Mouse (Mus musculus): ENCODE data around the gene Pbx3. TPM values are rescaled to one million over a fixed set of nuclear protein-coding genes. Genes with fewer than 3 reads are reported as not detected.

Gene Pbx3
- 87.4 and 90.3 TPM in 2 replicates for polyA plus RNA-seq (2014; fragmentation: Nextera tagmentation; extraction: Ambion mirVana)

- peak within 1 kb of the TSS; percentile 72 for H3K4me2 ChIP-seq (replicated peaks; ENCODE audit: low read depth, low read length)
- H3K9me3 ChIP-seq (ENCODE audit: control insufficient read depth, low read length) = no peaks in the 10 kb centered on the region
- ATAC-seq (ENCODE audit: low FRiP score) = peak; percentile 94
- under 1% methylated on average over 55 of the region's 102 CpGs for WGBS
- peak within 1 kb of the TSS; percentile 99 for H3K9ac ChIP-seq (ENCODE audit: low read depth, low read length)
- peak within 1 kb of the TSS; percentile 95 for H3K4me3 ChIP-seq (ENCODE audit: low read depth, low read length)
- peak; percentile 99 for DNase-seq (ENCODE audit: low spot score)
- no peaks in the 10 kb centered on the region for H3K4me1 ChIP-seq (replicated peaks; ENCODE audit: control insufficient read depth, insufficient read depth, low read length)
- H3K27me3 ChIP-seq (ENCODE audit: control insufficient read depth, insufficient read depth, low read length) = no peaks in the 10 kb centered on the region
- H3K27ac ChIP-seq (ENCODE audit: low read depth, low read length) = peak within 1 kb of the TSS; percentile 99
- H3K36me3 ChIP-seq (ENCODE audit: control insufficient read depth, insufficient read depth, low read length) = no peaks in the 10 kb centered on the region
Observed at GRCm38 (mm10) chr2:34372305-34373301, at the start of gene Pbx3. TSS of gene Pbx3 (minus strand) at chr2:34373142.

- no peaks in the 10 kb centered on the region for H3K4me1 ChIP-seq (replicated peaks; ENCODE audit: control insufficient read depth, insufficient read depth, low read length)
- 73% methylated on average over 1 of the region's 1 CpGs for WGBS
- no peaks in the 10 kb centered on the region for H3K9me3 ChIP-seq (ENCODE audit: control insufficient read depth, low read length)
- no peak overlapping the region for H3K9ac ChIP-seq (ENCODE audit: low read depth, low read length)
- ATAC-seq (ENCODE audit: low FRiP score) (no peak), DNase-seq (ENCODE audit: low spot score) (no peak)
- H3K4me2 ChIP-seq (replicated peaks; ENCODE audit: low read depth, low read length) = no peak overlapping the region
- no peaks in the 10 kb centered on the region for H3K27me3 ChIP-seq (ENCODE audit: control insufficient read depth, insufficient read depth, low read length)
- no peak overlapping the region for H3K4me3 ChIP-seq (ENCODE audit: low read depth, low read length)
- no peaks in the 10 kb centered on the region for H3K36me3 ChIP-seq (ENCODE audit: control insufficient read depth, insufficient read depth, low read length)
- H3K27ac ChIP-seq (ENCODE audit: low read depth, low read length) = no peak overlapping the region
Observed at GRCm38 (mm10) chr2:34420256-34420655, 47.3 kb upstream of the Pbx3 start.

DNA sequence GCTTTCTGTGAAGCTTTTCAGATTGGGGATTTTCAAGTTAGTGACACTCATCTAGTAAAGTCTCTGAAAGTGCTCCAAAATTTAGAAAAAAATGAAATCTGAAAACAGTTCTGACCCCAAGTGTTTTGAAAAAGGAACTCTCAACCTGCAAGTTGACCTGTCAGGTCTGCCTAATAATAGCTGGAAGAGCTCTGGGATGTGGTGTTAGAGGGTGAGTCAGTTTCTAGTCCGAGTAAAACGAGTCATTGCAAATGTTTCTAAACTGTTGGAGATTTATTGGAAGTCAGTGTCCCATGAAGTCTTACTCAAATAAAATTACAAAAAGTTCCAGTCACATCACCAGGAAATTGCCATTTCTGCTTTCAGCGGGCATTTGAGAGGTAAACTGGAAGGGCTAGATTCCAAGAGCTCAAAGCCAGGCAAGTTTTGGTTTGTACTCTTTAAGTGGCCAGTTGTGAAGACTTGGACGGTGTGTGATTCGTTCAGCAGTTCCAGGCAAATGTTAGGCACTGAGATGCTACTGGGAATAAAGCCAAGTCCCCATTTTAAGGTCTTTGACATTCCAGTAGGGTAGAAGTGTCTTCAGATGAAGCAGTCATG is 36.9 kb upstream of the Pbx3 start:
- Histone ChIP-seq H3K4me3 (ENCODE audit: low read depth, low read length) (no peak overlapping the region), H3K27me3 (ENCODE audit: control insufficient read depth, insufficient read depth, low read length) (no peaks in the 10 kb centered on the region), H3K36me3 (ENCODE audit: control insufficient read depth, insufficient read depth, low read length) (no peaks in the 10 kb centered on the region), H3K4me2 (replicated peaks; ENCODE audit: low read depth, low read length) (no peak overlapping the region), H3K4me1 (replicated peaks; ENCODE audit: control insufficient read depth, insufficient read depth, low read length) (no peaks in the 10 kb centered on the region; the same call in 1 of the 2 replicates), H3K27ac (ENCODE audit: low read depth, low read length) (no peak overlapping the region), H3K9me3 (ENCODE audit: control insufficient read depth, low read length) (no peaks in the 10 kb centered on the region), H3K9ac (ENCODE audit: low read depth, low read length) (no peak overlapping the region)
- 89% methylated on average over 5 of the region's 5 CpGs for WGBS
- DNase-seq (ENCODE audit: low spot score) (no peak), ATAC-seq (ENCODE audit: low FRiP score) (no peak)

DNA sequence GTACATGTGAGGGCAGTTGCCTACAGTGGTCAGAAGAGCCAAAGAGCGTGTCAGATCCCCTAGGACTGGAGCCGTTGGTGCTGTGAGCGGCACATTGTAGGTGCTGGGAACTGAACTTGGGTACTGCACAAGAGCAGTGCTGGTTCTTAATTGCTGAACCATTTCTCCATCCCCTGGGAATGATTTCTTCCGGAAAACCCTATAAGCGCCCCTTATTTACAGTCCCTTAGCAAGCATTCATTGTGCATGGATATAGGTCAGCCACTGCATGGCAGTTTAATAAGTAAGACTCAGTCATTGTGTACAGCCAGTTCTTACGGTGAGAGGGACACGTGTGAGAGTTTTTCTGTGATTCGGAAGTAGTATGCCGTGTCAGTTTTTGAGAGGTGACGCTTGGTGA is 35.4 kb upstream of the Pbx3 start:
- WGBS = 95% methylated on average over 10 of the region's 10 CpGs
- ATAC-seq (ENCODE audit: low FRiP score) (no peak), DNase-seq (ENCODE audit: low spot score) (no peak)
- Histone ChIP-seq H3K4me2 (replicated peaks; ENCODE audit: low read depth, low read length) (no peak overlapping the region), H3K9me3 (ENCODE audit: control insufficient read depth, low read length) (no peaks in the 10 kb centered on the region), H3K9ac (ENCODE audit: low read depth, low read length) (no peak overlapping the region), H3K4me1 (replicated peaks; ENCODE audit: control insufficient read depth, insufficient read depth, low read length) (no peaks in the 10 kb centered on the region; the same call in 1 of the 2 replicates), H3K4me3 (ENCODE audit: low read depth, low read length) (no peak overlapping the region), H3K36me3 (ENCODE audit: control insufficient read depth, insufficient read depth, low read length) (no peaks in the 10 kb centered on the region), H3K27ac (ENCODE audit: low read depth, low read length) (no peak overlapping the region), H3K27me3 (ENCODE audit: control insufficient read depth, insufficient read depth, low read length) (no peaks in the 10 kb centered on the region)

DNA sequence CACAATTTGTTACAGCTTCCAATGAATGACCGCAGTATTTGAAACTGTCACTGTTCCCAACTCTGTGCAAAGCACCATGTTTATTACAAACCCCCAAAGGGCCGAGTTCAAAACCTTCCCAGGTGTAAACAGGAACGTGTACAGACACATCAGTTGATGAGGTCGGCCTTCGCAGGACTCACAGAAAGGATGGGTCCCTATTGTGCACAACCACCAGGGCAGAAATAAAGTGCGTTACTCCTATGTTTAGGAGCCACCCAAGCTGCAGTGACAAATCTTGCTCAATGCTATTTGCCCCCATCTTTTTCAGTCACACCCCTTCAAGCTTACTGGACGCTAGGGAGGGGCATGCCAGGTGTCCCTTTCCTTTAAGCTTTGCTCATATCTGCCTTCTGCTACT is 34.7 kb upstream of the Pbx3 start:
- WGBS = 38% methylated on average over 7 of the region's 7 CpGs

DNA sequence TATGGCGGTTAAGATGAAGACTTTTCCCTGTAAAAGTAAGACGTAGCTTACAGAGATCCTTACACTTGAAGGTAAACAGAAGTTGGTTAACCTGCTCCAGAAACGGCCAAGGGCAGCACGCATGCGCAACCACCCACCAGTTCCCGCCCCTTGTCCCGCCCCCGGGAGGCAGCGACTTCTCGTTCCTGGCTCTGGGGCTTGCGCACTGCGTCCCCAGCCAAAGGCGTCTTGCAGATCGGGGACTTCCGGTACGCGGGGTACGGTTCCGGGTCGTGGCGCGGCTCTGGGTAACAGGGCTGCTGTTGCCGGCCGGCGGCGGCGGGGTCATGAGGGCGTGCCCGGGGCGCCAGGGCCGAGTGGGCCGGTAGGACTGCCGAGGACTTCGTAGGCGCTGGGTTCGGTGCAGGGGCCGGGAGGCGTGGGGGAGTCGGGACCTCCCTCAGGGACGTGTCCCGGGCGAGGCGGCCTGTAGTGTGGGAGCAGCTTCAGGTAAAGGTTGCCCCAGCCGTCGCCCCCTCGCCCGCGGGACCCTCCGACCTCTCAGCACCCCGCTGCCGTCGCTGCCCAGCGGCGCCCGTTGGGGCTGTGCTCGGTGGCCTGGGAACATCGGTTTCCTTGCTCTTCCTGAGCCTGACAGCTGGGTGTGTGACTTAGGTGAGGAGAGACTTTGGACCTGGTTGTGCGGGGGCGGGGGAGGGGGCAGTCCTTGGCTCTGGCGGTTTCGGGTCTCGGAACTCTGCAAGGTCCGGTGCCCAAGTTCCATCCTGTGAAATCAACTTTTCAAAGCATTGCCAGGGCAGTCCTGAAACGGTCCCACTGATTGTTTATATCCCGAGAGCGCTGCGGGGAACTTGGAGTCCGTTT is 33.9 kb upstream of the Pbx3 start, which contains the start of gene Mapkap1:
TSS of gene Mapkap1 (plus strand) at position 171 of the 864 bp plus-strand sequence.
- Histone ChIP-seq H3K27me3 (ENCODE audit: control insufficient read depth, insufficient read depth, low read length) (no peaks in the 10 kb centered on the region), H3K36me3 (ENCODE audit: control insufficient read depth, insufficient read depth, low read length) (no peaks in the 10 kb centered on the region), H3K4me3 (ENCODE audit: low read depth, low read length) (peak within 1 kb of the TSS; percentile 73), H3K27ac (ENCODE audit: low read depth, low read length) (no peak within 1 kb of the TSS), H3K4me1 (replicated peaks; ENCODE audit: control insufficient read depth, insufficient read depth, low read length) (no peaks in the 10 kb centered on the region; the same call in 1 of the 2 replicates), H3K9me3 (ENCODE audit: control insufficient read depth, low read length) (no peaks in the 10 kb centered on the region), H3K4me2 (replicated peaks; ENCODE audit: low read depth, low read length) (peak within 1 kb of the TSS; percentile 59), H3K9ac (ENCODE audit: low read depth, low read length) (peak within 1 kb of the TSS; percentile 75)
- under 1% methylated on average over 67 of the region's 68 CpGs for WGBS
- ATAC-seq (ENCODE audit: low FRiP score) = peak; percentile 98
- DNase-seq (ENCODE audit: low spot score) = peak; percentile 97

More for the DNA sequence above, 34.7 kb upstream of the Pbx3 start:
- H3K27ac ChIP-seq (ENCODE audit: low read depth, low read length) = no peak overlapping the region
- peak overlapping the region; percentile 59 for H3K4me2 ChIP-seq (replicated peaks; ENCODE audit: low read depth, low read length)
- ATAC-seq (ENCODE audit: low FRiP score) = no peak
- H3K4me1 ChIP-seq (replicated peaks; ENCODE audit: control insufficient read depth, insufficient read depth, low read length) = no peaks in the 10 kb centered on the region; the same call in 1 of the 2 replicates
- H3K4me3 ChIP-seq (ENCODE audit: low read depth, low read length) = peak overlapping the region; percentile 73
- H3K27me3 ChIP-seq (ENCODE audit: control insufficient read depth, insufficient read depth, low read length) = no peaks in the 10 kb centered on the region
- H3K9me3 ChIP-seq (ENCODE audit: control insufficient read depth, low read length) = no peaks in the 10 kb centered on the region
- no peaks in the 10 kb centered on the region for H3K36me3 ChIP-seq (ENCODE audit: control insufficient read depth, insufficient read depth, low read length)
- no peak overlapping the region for H3K9ac ChIP-seq (ENCODE audit: low read depth, low read length)
- no peak for DNase-seq (ENCODE audit: low spot score)

GRCm38 (mm10) chr2:34399535-34399934 is 26.6 kb upstream of the Pbx3 start:
- Histone ChIP-seq H3K27me3 (ENCODE audit: control insufficient read depth, insufficient read depth, low read length) (no peaks in the 10 kb centered on the region), H3K9me3 (ENCODE audit: control insufficient read depth, low read length) (no peaks in the 10 kb centered on the region), H3K27ac (ENCODE audit: low read depth, low read length) (no peak overlapping the region), H3K4me2 (replicated peaks; ENCODE audit: low read depth, low read length) (no peak overlapping the region), H3K4me3 (ENCODE audit: low read depth, low read length) (no peak overlapping the region), H3K36me3 (ENCODE audit: control insufficient read depth, insufficient read depth, low read length) (no peaks in the 10 kb centered on the region), H3K9ac (ENCODE audit: low read depth, low read length) (no peak overlapping the region), H3K4me1 (replicated peaks; ENCODE audit: control insufficient read depth, insufficient read depth, low read length) (no peaks in the 10 kb centered on the region)
- no peak for DNase-seq (ENCODE audit: low spot score)
- ATAC-seq (ENCODE audit: low FRiP score) = no peak
- 50% methylated on average over 4 of the region's 4 CpGs for WGBS

GRCm38 (mm10) chr2:34378930-34379329 is 6.0 kb upstream of the Pbx3 start:
- H3K4me2 ChIP-seq (replicated peaks; ENCODE audit: low read depth, low read length) = no peak overlapping the region
- no peaks in the 10 kb centered on the region for H3K9me3 ChIP-seq (ENCODE audit: control insufficient read depth, low read length)
- no peaks in the 10 kb centered on the region for H3K27me3 ChIP-seq (ENCODE audit: control insufficient read depth, insufficient read depth, low read length)
- DNase-seq (ENCODE audit: low spot score) (no peak), ATAC-seq (ENCODE audit: low FRiP score) (no peak)
- no peaks in the 10 kb centered on the region for H3K36me3 ChIP-seq (ENCODE audit: control insufficient read depth, insufficient read depth, low read length)
- H3K27ac ChIP-seq (ENCODE audit: low read depth, low read length) = no peak overlapping the region
- H3K4me3 ChIP-seq (ENCODE audit: low read depth, low read length) = no peak overlapping the region
- WGBS = 94% methylated on average over 2 of the region's 2 CpGs
- H3K9ac ChIP-seq (ENCODE audit: low read depth, low read length) = no peak overlapping the region
- no peaks in the 10 kb centered on the region for H3K4me1 ChIP-seq (replicated peaks; ENCODE audit: control insufficient read depth, insufficient read depth, low read length)
